Mouse (Mus musculus) olfactory bulb, adult 2 months (tissue): ENCODE results near the gene Lrrc31. TPM values are rescaled to one million over a fixed set of nuclear protein-coding genes. Genes with fewer than 3 reads are reported as not detected.

Experiments used
- H3K27ac ChIP-seq: fragments of 200-500 bp; 2 replicates; pipeline ENCODE4 v1.5.1; 2012; ENCODE audit warnings: low read depth, low read length; ENCODE audit not compliant: insufficient read depth
- H3K4me1 ChIP-seq: fragments of 200-500 bp; 2 replicates; pipeline ENCODE4 v1.6.1; 2012; ENCODE audit warnings: low read length; ENCODE audit not compliant: control insufficient read depth, insufficient read depth
- H3K4me3 ChIP-seq: fragments of 200-500 bp; 2 replicates; pipeline ENCODE4 v1.5.1; 2012; ENCODE audit warnings: mild to moderate bottlenecking, low read depth, low read length, moderate library complexity; ENCODE audit not compliant: insufficient read depth
- CTCF ChIP-seq: fragments of 200-500 bp; IDR thresholded peaks from 2 replicates; pipeline ENCODE4 v1.5.1; 2012; ENCODE audit warnings: low read depth, mild to moderate bottlenecking, low read length, moderate library complexity; ENCODE audit not compliant: insufficient read depth
- POLR2A ChIP-seq: fragments of 200-500 bp; IDR thresholded peaks from 2 replicates; pipeline ENCODE4 v1.6.1; 2012; ENCODE audit warnings: mild to moderate bottlenecking, low read depth, low read length, moderate library complexity; ENCODE audit not compliant: insufficient read depth
- WGBS: fragments of 180-500 bp; shearing (Covaris S2); methylation state at CpG from one replicate; pipeline ENCODE4 v1.1.7; 2018; 5-methylcytosine and 5-hydroxymethylcytosine counted together
- polyA plus RNA-seq: library from polyadenylated mRNA; stranded (reverse); fragments of >200 nt; gene quantifications from 2 replicates; pipeline ENCODE4 v1.2.4, GENCODE M21; 2012; ENCODE audit warnings: low replicate concordance; ENCODE audit not compliant: missing spikeins, insufficient read depth, insufficient read length

Gene Lrrc31
- polyA plus RNA-seq, 1 experiment, result not detected

GRCm38 (mm10) chr3:30648466-30648865 is 51.2 kb downstream of the Lrrc31 start:
- TF ChIP-seq POLR2A (no peak), CTCF (no peak)
- Histone ChIP-seq H3K4me1 (peaks cover 14% of the 10 kb centered on the region), H3K27ac (no peak overlapping the region), H3K4me3 (no peak overlapping the region)
- WGBS, result 98% methylated on average over 2 of the region's 2 CpGs

- 11% methylated on average over 25 of the region's 25 CpGs for WGBS
- H3K4me3 ChIP-seq, result no peak within 1 kb of the TSS
- TF ChIP-seq POLR2A (no peak), CTCF (no peak)
- H3K27ac ChIP-seq, result no peak within 1 kb of the TSS
- peaks cover 14% of the 10 kb centered on the region for H3K4me1 ChIP-seq
Measured at GRCm38 (mm10) chr3:30647440-30648090, 52.1 kb downstream of the Lrrc31 start, which contains the start of gene Lrrc34. Gene Lrrc34 (minus strand): TSS chr3:30647869.

- 60% methylated on average over 8 of the region's 8 CpGs for WGBS
- Histone ChIP-seq H3K4me3 (no peak overlapping the region), H3K4me1 (peaks cover 14% of the 10 kb centered on the region), H3K27ac (no peak overlapping the region)
- TF ChIP-seq CTCF (no peak), POLR2A (no peak)
Measured at GRCm38 (mm10) chr3:30646761-30647160, 52.9 kb downstream of the Lrrc31 start.

GRCm38 (mm10) chr3:30644207-30644606 is 55.4 kb downstream of the Lrrc31 start, which contains the start of gene Lrriq4:
Gene Lrriq4 (plus strand): TSS chr3:30644507.
- Histone ChIP-seq H3K27ac (no peak within 1 kb of the TSS), H3K4me1 (peaks cover 5% of the 10 kb centered on the region; the same call in 1 of the 2 replicates), H3K4me3 (no peak within 1 kb of the TSS)
- whole genome bisulfite sequencing, result 76% methylated on average over 2 of the region's 2 CpGs
- TF ChIP-seq POLR2A (no peak), CTCF (no peak)

DNA sequence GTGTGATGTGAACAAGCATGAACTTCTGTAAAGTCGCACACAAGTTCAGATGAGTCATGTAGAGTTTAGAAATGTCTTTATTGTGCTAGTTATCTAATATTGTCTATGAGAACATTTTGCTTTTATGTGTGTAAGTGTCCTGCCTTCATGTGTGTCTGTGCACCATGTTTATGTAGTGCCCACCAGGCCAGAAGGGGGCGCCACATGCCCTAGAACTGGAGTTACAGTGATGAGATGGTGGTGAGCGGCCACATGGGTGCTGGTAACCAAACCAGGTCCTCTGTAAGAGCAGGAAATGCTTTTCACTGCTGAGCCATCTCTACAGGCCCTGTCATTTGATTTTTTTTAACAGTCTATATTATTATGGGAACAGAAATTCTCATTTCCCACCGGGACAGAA is 64.0 kb downstream of the Lrrc31 start:
- H3K4me3 ChIP-seq, result no peak overlapping the region
- 82% methylated on average over 4 of the region's 4 CpGs for WGBS
- H3K4me1 ChIP-seq, result no peaks in the 10 kb centered on the region
- TF ChIP-seq CTCF (no peak), POLR2A (no peak)
- H3K27ac ChIP-seq, result no peak overlapping the region

DNA sequence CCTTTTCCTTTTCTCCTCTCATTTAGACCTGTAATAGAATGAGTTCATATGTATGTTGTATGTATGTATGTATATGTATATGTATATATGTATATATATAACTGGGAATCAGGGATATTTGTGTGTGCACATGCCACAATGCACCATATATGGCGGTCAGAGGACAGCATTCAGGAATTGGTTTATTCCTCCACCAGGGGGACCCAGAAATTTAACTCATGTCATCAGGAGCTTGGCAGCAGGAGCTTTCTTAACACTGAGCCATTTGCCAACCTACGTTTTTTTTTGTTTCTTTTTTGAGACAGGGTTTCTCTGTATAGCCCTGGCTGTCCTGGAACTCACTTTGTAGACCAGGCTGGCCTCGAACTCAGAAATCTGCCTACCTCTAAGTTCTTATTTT is 66.0 kb downstream of the Lrrc31 start:
- 68% methylated on average over 3 of the region's 3 CpGs for WGBS
- Histone ChIP-seq H3K27ac (no peak overlapping the region), H3K4me1 (no peaks in the 10 kb centered on the region), H3K4me3 (no peak overlapping the region)
- TF ChIP-seq CTCF (no peak), POLR2A (no peak)

Other genes starting within 250 kb of the Lrrc31 start
- not detected in 2 replicates for gene Mecom, start 151.8 kb downstream of the Lrrc31 start, polyA plus RNA-seq
- gene Actrt3, start 99.9 kb downstream of the Lrrc31 start, polyA plus RNA-seq, result not detected in 2 replicates
- 87.6 TPM in 1 of 2 replicates, not detected in the other for gene Mynn, start 97.8 kb downstream of the Lrrc31 start, polyA plus RNA-seq
- not detected in 2 replicates for gene Lrriq4, start 55.3 kb downstream of the Lrrc31 start, polyA plus RNA-seq
- gene Lrrc34, start 52.0 kb downstream of the Lrrc31 start, polyA plus RNA-seq, result not detected in 2 replicates
- gene Samd7, start 46.5 kb upstream of the Lrrc31 start, polyA plus RNA-seq, result not detected in 2 replicates
- gene Sec62, start 93.0 kb upstream of the Lrrc31 start, polyA plus RNA-seq, result not detected in 2 replicates
- not detected in 2 replicates for gene Gpr160, start 156.1 kb upstream of the Lrrc31 start, polyA plus RNA-seq